In genomic region chr17:90455409-90455775, GRCm38 (mm10) we compare ENCODE assay signal across 9 mouse cellular contexts.
DNase-seq lines count a peak whose midpoint lies in the region; ATAC-seq and TF ChIP-seq lines count a peak whose summit lies in the region.
"Had no signal": no experiment of that assay in that cellular context is flagged by ENCODE, and none has a peak within 500 bp of the region (broad histone marks: within the 10 kb centered on the region; RNA-seq: fewer than 3 reads in every experiment).

No protein-coding gene starts in this region.

- TF ChIP-seq POLR2A in lung, adult 2 months (IDR thresholded peaks at IDR 0.05; ENCODE audit: borderline replicate concordance, extremely low read depth, low read depth, low read length): no peak

- under 1% methylated on average over 23 of the region's 23 CpGs for WGBS in lung, embryonic 14.5 days
- WGBS in lung, adult 2 months: under 1% methylated on average over 23 of the region's 23 CpGs
- under 1% methylated on average over 23 of the region's 23 CpGs for WGBS in forebrain, embryonic 13.5 days
- WGBS in midbrain, embryonic 13.5 days: under 1% methylated on average over 23 of the region's 23 CpGs

- H3K9ac ChIP-seq in lung, embryonic 14.5 days: peak overlapping the region; percentile 42; the same call in 1 of the 2 replicates
- H3K9ac ChIP-seq in forebrain, embryonic 13.5 days: peak overlapping the region; percentile 81
- H3K9ac ChIP-seq in midbrain, embryonic 13.5 days (replicated peaks): peak overlapping the region; percentile 91
- H3K9ac ChIP-seq: liver, embryonic 14.5 days had no signal

- peak; percentile 85 for ATAC-seq in lung, embryonic 14.5 days (ENCODE audit: insufficient read depth)
- peak; percentile 70 for ATAC-seq in forebrain, embryonic 13.5 days
- peak; percentile 82 for ATAC-seq in midbrain, embryonic 13.5 days

- DNase-seq in lung, embryonic 14.5 days: peak; percentile 63
- DNase-seq in lung, adult 2 months: no peak
- peak; percentile 75 to 80 for DNase-seq in cerebellum, postnatal 10 days
- peak; percentile 36 to 56 for DNase-seq in layer of hippocampus, postnatal 25 days (ENCODE audit: extremely low spot score in 1 of 2, low spot score in 1 of 2)
- no peak for DNase-seq in thymus, postnatal 0 days (ENCODE audit: low spot score)
- DNase-seq in MN1 (ENCODE audit: low spot score): no peak

- no peak overlapping the region for H3K27ac ChIP-seq in lung, embryonic 14.5 days (ENCODE audit: low read depth)
- H3K27ac ChIP-seq in forebrain, embryonic 13.5 days: peak overlapping the region; percentile 83
- peak overlapping the region; percentile 78 for H3K27ac ChIP-seq in midbrain, embryonic 13.5 days
- H3K27ac ChIP-seq: liver, embryonic 14.5 days had no signal

- no peaks in the 10 kb centered on the region for H3K9me3 ChIP-seq in lung, embryonic 14.5 days (ENCODE audit: low read depth, low read length)
- no peaks in the 10 kb centered on the region for H3K9me3 ChIP-seq in forebrain, embryonic 13.5 days (replicated peaks)
- no peaks in the 10 kb centered on the region for H3K9me3 ChIP-seq in midbrain, embryonic 13.5 days

- H3K4me2 ChIP-seq in lung, embryonic 14.5 days: peak overlapping the region; percentile 80
- H3K4me2 ChIP-seq in forebrain, embryonic 13.5 days: peak overlapping the region; percentile 91
- peak overlapping the region; percentile 88 for H3K4me2 ChIP-seq in midbrain, embryonic 13.5 days (replicated peaks)

- peaks cover 23% of the 10 kb centered on the region for H3K27me3 ChIP-seq in lung, embryonic 14.5 days (ENCODE audit: insufficient read depth, low read length)
- peaks cover 8% of the 10 kb centered on the region for H3K27me3 ChIP-seq in forebrain, embryonic 13.5 days
- 0 out of 2 replicates have a peak, but pooled peaks cover 8% of the 10 kb centered on the region for H3K27me3 ChIP-seq in midbrain, embryonic 13.5 days

- no peaks in the 10 kb centered on the region for H3K4me1 ChIP-seq in lung, embryonic 14.5 days (ENCODE audit: insufficient read depth)
- H3K4me1 ChIP-seq in lung, adult 2 months (ENCODE audit: control insufficient read depth, insufficient read depth, low read length): no peaks in the 10 kb centered on the region
- H3K4me1 ChIP-seq in forebrain, embryonic 13.5 days: peaks cover 17% of the 10 kb centered on the region
- H3K4me1 ChIP-seq in midbrain, embryonic 13.5 days (replicated peaks): peaks cover 27% of the 10 kb centered on the region

- TF ChIP-seq CTCF in lung, embryonic 14.5 days (IDR thresholded peaks at IDR 0.05; ENCODE audit: low read depth): no peak
- TF ChIP-seq CTCF in lung, adult 2 months (IDR thresholded peaks at IDR 0.05; ENCODE audit: insufficient read depth, low read length): no peak

- H3K36me3 ChIP-seq in lung, embryonic 14.5 days (ENCODE audit: insufficient read depth): no peaks in the 10 kb centered on the region
- H3K36me3 ChIP-seq in forebrain, embryonic 13.5 days (ENCODE audit: poor library complexity, severe bottlenecking): no peaks in the 10 kb centered on the region
- H3K36me3 ChIP-seq in midbrain, embryonic 13.5 days: no peaks in the 10 kb centered on the region

- peak overlapping the region; percentile 46 for H3K4me3 ChIP-seq in lung, embryonic 14.5 days (ENCODE audit: low read depth, low read length)
- H3K4me3 ChIP-seq in lung, adult 2 months (replicated peaks; ENCODE audit: extremely low read depth, low read depth, low read length): no peak overlapping the region
- peak overlapping the region; percentile 68 for H3K4me3 ChIP-seq in forebrain, embryonic 13.5 days
- peak overlapping the region; percentile 67 for H3K4me3 ChIP-seq in midbrain, embryonic 13.5 days (replicated peaks)

Comparison
In these comparisons a context has a peak if more than half of its experiments do, and no peak if none do; other contexts are left out.
1. DNase-seq: peak in lung, embryonic 14.5 days (single experiment), cerebellum, postnatal 10 days (2 of 2) and layer of hippocampus, postnatal 25 days (2 of 2); none in lung, adult 2 months (single experiment), thymus, postnatal 0 days (single experiment) and MN1 (single experiment).
2. Peak in every context shown above with its lines, with median percentiles within 50 percentile points of each other: ATAC-seq, H3K4me2 ChIP-seq and H3K9ac ChIP-seq.